Mouse (Mus musculus) erythroblast, embryonic 14.5 days (primary cell): ENCODE results near the gene Ifrd2.

Experiments
- GATA1 ChIP-seq: IDR thresholded peaks from 2 replicates; pipeline ENCODE4 v1.6.1; 2012; ENCODE audit warnings: low read length, inconsistent platforms, mixed read lengths
- TAL1 ChIP-seq: IDR thresholded peaks from 3 replicates; pipeline ENCODE4 v1.6.1; 2012; ENCODE audit warnings: low read length, inconsistent platforms, mixed read lengths

DNA sequence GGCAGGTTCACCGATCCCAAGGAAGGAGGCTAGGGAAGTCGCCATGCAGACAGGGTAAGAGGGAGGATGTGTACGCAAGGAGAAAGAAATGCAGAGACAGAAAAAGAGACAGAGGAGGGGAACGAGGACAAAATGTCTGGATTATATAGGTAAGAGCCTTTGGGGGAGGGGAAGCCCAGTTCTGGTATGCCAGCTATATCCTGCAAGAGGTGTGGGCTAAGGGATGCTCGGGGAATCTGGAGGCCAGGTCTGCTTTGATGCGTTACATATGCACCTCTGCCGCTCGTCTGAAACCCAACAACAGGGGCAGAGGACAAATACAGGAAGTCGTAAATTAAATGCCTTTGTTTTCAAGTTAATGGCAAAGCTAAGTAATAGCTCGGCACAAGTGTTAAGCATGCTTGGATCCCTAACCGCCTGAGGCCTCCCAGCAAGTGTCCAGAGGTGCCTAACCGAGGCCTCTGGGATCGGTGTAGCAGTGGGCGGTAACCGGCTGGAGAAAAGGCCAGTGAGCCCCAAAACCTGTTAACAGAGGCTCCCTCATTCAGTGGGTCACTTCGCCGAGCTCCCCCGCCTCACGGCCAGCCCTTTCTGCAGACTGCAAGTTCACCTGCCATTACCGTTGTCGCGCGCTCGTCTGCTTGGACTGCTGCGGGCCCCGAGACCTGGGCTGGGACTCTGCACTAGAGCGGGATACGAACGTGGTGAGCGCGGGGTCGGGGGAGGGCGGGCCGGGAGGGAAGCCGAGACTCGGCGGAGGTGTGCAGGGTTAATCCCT, 33.7 kb upstream of the Ifrd2 start:
- TF ChIP-seq GATA1 = no peak
- no peak for TF ChIP-seq TAL1
